Mouse (Mus musculus) frontal cortex, adult (tissue): ENCODE results near the gene Smyd4.

ENCODE experiments used
- ATAC-seq: cut with Nextera tagmentation; 2 replicates; pipeline ENCODE4 v1.9.2; 2017; ENCODE audit warnings: mild to moderate bottlenecking, moderate library complexity, mixed read lengths; ENCODE audit not compliant: low TSS enrichment

Smyd4 gene

GRCm38 (mm10) chr11:75348199-75348889 is at the start of gene Smyd4, which contains the start of gene Rpa1:
Gene Smyd4 (plus strand): TSS chr11:75348433.
Gene Rpa1 (minus strand): TSS chr11:75348324.
- peak; percentile 100 for ATAC-seq

DNA sequence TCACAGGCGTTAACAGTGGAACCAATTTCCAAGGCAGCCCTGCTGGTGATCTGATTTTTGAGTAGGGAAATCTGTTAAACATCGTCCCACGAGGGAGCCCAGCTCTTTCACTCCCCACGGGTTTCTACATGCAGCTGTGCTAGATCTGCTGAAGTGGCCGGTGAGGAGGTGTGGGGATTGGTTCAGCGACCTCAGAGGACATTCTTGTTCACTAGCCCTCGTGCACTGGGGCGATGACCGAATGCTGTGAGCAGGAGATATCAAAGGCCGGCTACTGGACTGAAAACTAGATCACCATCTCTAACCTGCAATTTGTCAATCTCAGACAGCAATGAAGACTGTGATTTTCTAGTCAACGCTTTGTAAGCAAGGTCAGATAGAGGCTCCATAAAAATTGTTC is 49.7 kb upstream of the Smyd4 start:
- ATAC-seq, result no peak

DNA sequence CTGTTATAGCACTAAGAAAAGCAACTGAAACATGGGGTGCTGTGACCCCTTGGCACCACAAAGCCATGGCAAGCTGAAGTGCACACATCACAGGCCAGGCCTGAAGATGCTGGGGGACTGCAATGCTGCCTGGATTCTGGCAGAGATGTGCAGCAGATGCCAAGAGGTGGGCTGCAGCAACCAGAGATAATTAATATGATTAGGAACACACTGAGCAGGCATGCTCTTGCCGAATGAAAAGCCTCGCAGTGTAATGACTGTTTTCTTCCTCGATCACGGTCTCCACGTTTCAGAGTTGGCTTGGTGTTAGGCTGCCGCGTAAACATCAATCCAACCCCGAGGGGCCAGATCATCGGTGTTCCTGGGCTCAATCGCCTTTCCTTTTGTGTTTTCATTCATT is 48.4 kb upstream of the Smyd4 start:
- no peak for ATAC-seq

DNA sequence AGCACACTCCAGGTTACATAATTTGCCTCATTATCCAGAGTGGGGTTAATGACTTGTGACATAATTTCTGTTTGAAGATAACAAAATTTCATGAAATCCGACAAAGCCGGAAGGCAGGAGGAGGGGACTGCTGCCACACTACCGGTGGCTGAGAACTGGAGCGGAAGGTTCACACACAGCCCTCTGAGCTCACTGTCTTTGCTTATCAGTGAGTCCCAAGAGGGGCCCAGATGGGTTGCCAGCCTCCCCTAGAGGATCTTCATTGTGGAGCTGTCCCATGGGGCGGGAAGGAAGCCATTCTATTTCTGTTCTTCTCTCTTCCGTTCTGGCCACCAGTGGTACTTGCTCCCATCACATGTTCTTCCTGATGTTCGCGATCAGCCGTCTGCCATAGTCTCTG is 47.3 kb upstream of the Smyd4 start:
- no peak for ATAC-seq

DNA sequence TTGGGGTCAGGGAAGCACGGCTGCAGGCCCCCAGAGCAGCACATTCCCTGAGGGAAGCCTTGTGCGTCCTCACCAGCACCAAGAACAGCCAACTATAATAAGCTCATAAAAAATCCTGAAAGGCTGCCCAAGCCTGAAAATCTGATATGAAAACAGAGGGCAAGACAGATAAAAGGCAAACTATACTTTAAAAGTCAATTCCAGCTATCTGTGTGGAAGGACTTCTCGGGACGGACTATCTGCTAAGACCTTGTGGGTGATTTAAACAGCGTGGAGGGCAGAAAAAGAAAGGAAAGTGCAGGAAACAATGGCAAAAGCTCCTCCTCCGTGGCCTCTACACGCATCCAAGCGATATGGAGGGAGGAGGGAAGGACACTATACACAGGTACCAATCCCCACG is 43.4 kb upstream of the Smyd4 start:
- no peak for ATAC-seq

DNA sequence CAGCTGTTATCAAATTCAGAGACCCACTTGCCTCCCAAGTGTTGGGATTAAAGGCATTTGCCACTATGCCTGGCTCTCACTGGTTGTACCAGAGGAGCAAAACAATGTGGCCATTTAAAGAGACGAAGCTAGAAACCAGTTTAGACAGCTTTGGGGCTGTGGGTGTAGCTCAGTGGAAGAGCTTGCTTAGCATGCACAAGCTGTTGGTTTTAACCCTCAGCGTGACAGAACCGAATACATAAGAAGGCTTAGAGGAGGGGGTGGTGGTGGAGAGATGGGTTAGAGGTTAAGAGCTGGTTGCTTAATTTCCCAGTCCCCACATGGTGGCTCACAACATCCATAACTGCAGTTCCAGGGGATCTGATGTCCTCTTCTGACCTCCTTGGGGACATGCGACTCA is 39.6 kb upstream of the Smyd4 start:
- ATAC-seq, result peak; percentile 81

GRCm38 (mm10) chr11:75310813-75311212 is 37.4 kb upstream of the Smyd4 start:
- ATAC-seq, result no peak

GRCm38 (mm10) chr11:75311751-75312150 is 36.5 kb upstream of the Smyd4 start:
- peak; percentile 56; the same call in 1 of the 2 replicates for ATAC-seq

DNA sequence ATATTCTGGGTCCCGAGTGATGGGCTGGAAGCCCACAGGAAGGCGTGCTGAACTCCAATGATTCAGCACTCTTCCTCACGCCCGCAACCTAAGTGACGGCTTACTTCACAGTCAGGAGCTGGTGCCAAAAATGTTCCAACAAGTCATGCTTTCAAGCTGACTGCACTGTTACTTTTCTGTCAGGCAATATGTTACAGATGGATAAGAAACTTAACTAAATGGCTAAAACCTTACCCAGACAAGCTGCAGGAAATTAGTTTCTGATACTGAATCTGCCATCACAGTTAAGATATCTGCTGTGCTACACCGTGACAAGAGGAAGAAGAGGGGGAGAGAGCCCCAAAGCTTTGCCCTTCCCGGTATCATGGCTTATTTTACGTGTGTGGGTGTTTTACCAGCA is 34.4 kb upstream of the Smyd4 start:
- peak; percentile 74; the same call in 1 of the 2 replicates for ATAC-seq

GRCm38 (mm10) chr11:75318351-75319221 is 29.6 kb upstream of the Smyd4 start:
- no peak for ATAC-seq

DNA sequence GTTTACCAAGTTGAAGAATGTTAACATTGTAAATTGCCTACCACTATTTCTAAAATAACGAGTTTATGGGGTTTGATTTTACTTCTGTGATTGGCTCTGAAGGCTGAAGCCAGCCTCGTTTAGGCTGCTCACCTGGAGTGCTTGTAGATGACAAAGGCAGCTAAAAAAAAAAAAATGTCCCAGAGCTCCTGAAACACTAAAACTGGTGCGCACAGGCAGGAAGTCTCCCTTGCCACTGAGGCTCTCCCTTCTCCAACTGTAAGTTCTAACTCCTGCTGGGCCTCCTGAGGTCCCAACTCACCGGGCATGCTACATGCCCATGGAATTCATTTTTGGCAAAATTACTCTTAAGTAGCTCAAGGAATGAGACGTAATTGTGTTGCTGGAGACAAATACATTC is 29.0 kb upstream of the Smyd4 start:
- no peak for ATAC-seq

GRCm38 (mm10) chr11:75323326-75323737 is 24.9 kb upstream of the Smyd4 start:
- no peak for ATAC-seq

GRCm38 (mm10) chr11:75324433-75324832 is 23.8 kb upstream of the Smyd4 start:
- no peak for ATAC-seq

GRCm38 (mm10) chr11:75325116-75325968 is 22.9 kb upstream of the Smyd4 start:
- ATAC-seq, result no peak

DNA sequence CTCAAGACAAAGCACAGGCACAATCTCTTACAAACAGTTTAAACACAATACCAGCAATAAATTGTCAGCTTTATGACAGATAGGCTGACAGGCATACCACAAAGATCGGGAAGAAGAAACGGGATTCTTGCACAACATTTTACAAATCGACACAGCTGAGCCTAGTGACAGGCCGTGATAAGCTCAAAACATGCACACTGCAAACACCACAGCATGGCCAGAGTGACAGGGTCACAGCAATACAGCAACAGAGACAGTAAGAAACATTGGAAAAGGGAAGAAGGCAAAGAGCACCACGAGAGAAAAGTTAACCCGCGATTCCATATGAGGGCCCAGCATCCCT is 22.3 kb upstream of the Smyd4 start:
- ATAC-seq, result no peak

- no peak for ATAC-seq
Measured at GRCm38 (mm10) chr11:75336676-75337075, 11.6 kb upstream of the Smyd4 start.

GRCm38 (mm10) chr11:75337246-75337645 is 11.0 kb upstream of the Smyd4 start:
- no peak for ATAC-seq

DNA sequence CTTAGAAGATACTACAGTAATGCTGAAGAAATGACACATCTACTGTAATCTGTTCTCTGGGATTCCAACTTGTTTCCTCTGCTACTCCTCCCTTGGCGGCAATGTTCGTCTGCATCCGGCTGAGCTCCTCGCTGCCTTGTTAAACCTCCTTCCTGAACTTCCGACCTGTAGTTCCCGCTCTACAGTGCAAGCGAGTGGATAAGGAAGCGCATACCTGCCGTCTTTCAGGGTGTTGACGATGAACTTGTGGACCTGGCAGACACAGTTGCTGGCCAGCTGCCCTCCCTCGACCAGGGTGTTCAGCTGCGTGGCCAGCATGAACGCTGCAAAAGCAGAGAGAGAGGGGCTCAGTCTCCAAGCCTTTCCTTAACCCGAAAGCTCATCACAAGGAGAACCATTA is 8.2 kb upstream of the Smyd4 start:
- ATAC-seq, result no peak

DNA sequence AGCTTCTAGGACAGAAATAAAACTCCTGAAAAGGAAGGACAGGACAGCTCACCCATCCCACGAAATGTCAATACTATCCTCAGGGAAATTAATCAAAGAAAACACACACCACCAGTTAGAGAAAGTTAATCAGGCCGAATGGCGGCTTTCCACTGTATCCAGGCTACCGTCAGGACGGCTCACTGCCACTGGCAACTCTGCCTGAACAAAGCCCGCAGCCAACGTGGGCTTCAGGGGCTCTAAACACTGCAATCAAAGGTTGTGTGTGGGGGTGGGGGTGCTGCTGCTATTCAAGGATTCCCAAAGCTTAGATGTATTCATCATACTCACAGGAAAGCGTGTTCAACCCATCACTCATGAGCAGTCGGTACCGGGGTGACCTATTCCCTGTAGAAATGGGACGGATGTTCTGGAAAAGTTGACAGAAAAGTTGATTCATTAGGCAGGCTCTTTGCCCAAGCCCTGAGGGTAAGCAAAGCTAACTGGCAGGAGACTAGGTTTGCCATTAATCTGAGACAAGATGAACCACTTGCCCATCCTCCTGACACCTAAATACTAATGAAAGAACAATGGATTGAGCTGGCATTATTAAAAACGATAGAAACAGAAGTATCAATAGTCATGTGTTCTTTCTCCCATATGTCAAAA is 7.4 kb upstream of the Smyd4 start:
- no peak for ATAC-seq

- ATAC-seq, result no peak
Measured at GRCm38 (mm10) chr11:75343096-75343495, 5.1 kb upstream of the Smyd4 start.

DNA sequence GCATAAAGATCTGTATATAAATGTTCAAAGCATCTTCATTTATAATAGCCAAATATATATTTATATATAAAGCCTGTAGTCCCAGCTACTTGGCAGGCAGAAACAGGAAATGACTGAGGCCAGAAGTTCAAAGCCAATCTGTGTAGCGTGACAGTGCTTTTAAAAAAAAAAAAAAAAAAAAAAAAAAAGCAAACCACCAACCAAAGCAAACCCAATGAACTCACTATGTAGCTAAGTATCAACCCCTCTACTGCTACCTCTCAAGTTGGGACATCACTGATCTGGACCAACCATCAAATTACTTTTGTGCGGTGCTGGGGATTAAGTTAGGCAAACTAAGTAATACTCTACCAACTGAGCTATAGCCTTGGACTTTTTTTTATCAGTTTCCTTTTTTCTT is 4.1 kb upstream of the Smyd4 start:
- ATAC-seq, result no peak

- ATAC-seq, result no peak
Measured at GRCm38 (mm10) chr11:75344716-75345115, 3.5 kb upstream of the Smyd4 start.
